Mouse (Mus musculus): Measurements from ENCODE around the gene Gm28048. TPM values are rescaled to one million over a fixed set of nuclear protein-coding genes. Genes with fewer than 3 reads are reported as not detected.

Gm28048 gene
- total and polyA plus RNA-seq, 2 experiments: 13.0 TPM; not detected in 1

- Histone ChIP-seq H3K27ac (replicated peaks; ENCODE audit: insufficient read depth, low read depth, low read length) (peak overlapping the region; percentile 62), H3K4me1 (ENCODE audit: control insufficient read depth, insufficient read depth, low read length) (peaks cover 4% of the 10 kb centered on the region; the same call in 1 of the 2 replicates), H3K4me3 (ENCODE audit: insufficient read depth, low read depth, low read length) (peak overlapping the region; percentile 26; the same call in 1 of the 2 replicates), H3K27me3 (ENCODE audit: control insufficient read depth, insufficient read depth, low read length) (no peaks in the 10 kb centered on the region), H3K36me3 (ENCODE audit: control insufficient read depth, insufficient read depth, low read length) (no peaks in the 10 kb centered on the region), H3K79me2 (ENCODE audit: control insufficient read depth, insufficient read depth, low read length) (no peaks in the 10 kb centered on the region), H3K9ac (ENCODE audit: low read depth, low read length) (peak overlapping the region; percentile 55; the same call in 1 of the 2 replicates)
- DNase-seq (ENCODE audit: extremely low read depth, low read depth, low spot score): peak; percentile 47
- 41% methylated on average over 7 of the region's 7 CpGs for WGBS
- TF ChIP-seq POLR2A (IDR thresholded peaks at IDR 0.05; ENCODE audit: extremely low read depth, insufficient read depth, low read length): no peak
- no peak for TF ChIP-seq CTCF (IDR thresholded peaks at IDR 0.05; ENCODE audit: low read depth, low read length)
Measured at GRCm38 (mm10) chr11:22871628-22872306, 110.1 kb downstream of the Gm28048 start.

GRCm38 (mm10) chr11:22868582-22868981, 113.3 kb downstream of the Gm28048 start:
- H3K4me1 ChIP-seq (ENCODE audit: control insufficient read depth, insufficient read depth, low read length): peaks cover 4% of the 10 kb centered on the region; the same call in 1 of the 2 replicates
- H3K4me3 ChIP-seq (ENCODE audit: insufficient read depth, low read depth, low read length): no peak overlapping the region
- WGBS: 95% methylated on average over 8 of the region's 8 CpGs

DNA sequence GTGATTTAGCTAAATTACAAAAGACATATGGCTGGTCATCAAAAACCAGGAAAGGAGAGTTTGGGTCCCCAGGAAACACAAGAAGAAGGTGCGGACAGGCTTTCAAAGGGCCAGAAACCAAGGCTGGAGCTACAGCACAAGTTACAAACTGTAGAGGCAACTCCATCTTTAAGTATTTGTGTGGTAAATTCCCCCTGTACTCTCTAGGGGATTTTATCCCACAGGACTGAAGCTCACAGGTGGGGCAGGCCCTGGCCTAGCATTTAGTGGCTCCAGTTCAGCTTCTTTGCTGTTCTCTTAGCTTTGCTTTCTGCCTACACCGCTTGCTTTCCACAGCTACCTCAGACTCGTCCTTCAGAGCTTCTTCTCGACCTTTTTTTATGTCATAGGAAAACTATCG, 114.2 kb downstream of the Gm28048 start:
- H3K36me3 ChIP-seq (ENCODE audit: control insufficient read depth, insufficient read depth, low read length): no peaks in the 10 kb centered on the region
- no peak overlapping the region for H3K4me3 ChIP-seq (ENCODE audit: insufficient read depth, low read depth, low read length)
- H3K27me3 ChIP-seq (ENCODE audit: control insufficient read depth, insufficient read depth, low read length): no peaks in the 10 kb centered on the region
- no peak overlapping the region for H3K9ac ChIP-seq (ENCODE audit: low read depth, low read length)
- H3K4me1 ChIP-seq (ENCODE audit: control insufficient read depth, insufficient read depth, low read length): peaks cover under 1% of the 10 kb centered on the region; the same call in 1 of the 2 replicates
- no peak overlapping the region for H3K27ac ChIP-seq (replicated peaks; ENCODE audit: insufficient read depth, low read depth, low read length)
- no peak for DNase-seq (ENCODE audit: extremely low read depth, low read depth, low spot score)
- TF ChIP-seq CTCF (IDR thresholded peaks at IDR 0.05; ENCODE audit: low read depth, low read length) (no peak), POLR2A (IDR thresholded peaks at IDR 0.05; ENCODE audit: extremely low read depth, insufficient read depth, low read length) (no peak)
- no peaks in the 10 kb centered on the region for H3K79me2 ChIP-seq (ENCODE audit: control insufficient read depth, insufficient read depth, low read length)
- WGBS: 90% methylated on average over 5 of the region's 5 CpGs

More at GRCm38 (mm10) chr11:22868582-22868981, 113.3 kb downstream of the Gm28048 start:
- no peak for TF ChIP-seq POLR2A (IDR thresholded peaks at IDR 0.05; ENCODE audit: extremely low read depth, insufficient read depth, low read length)
- no peak for TF ChIP-seq CTCF (IDR thresholded peaks at IDR 0.05; ENCODE audit: low read depth, low read length)
- H3K9ac ChIP-seq (ENCODE audit: low read depth, low read length): no peak overlapping the region
- no peaks in the 10 kb centered on the region for H3K27me3 ChIP-seq (ENCODE audit: control insufficient read depth, insufficient read depth, low read length)
- H3K27ac ChIP-seq (replicated peaks; ENCODE audit: insufficient read depth, low read depth, low read length): no peak overlapping the region
- no peaks in the 10 kb centered on the region for H3K79me2 ChIP-seq (ENCODE audit: control insufficient read depth, insufficient read depth, low read length)
- no peak for DNase-seq (ENCODE audit: extremely low read depth, low read depth, low spot score)
- H3K36me3 ChIP-seq (ENCODE audit: control insufficient read depth, insufficient read depth, low read length): no peaks in the 10 kb centered on the region

DNA sequence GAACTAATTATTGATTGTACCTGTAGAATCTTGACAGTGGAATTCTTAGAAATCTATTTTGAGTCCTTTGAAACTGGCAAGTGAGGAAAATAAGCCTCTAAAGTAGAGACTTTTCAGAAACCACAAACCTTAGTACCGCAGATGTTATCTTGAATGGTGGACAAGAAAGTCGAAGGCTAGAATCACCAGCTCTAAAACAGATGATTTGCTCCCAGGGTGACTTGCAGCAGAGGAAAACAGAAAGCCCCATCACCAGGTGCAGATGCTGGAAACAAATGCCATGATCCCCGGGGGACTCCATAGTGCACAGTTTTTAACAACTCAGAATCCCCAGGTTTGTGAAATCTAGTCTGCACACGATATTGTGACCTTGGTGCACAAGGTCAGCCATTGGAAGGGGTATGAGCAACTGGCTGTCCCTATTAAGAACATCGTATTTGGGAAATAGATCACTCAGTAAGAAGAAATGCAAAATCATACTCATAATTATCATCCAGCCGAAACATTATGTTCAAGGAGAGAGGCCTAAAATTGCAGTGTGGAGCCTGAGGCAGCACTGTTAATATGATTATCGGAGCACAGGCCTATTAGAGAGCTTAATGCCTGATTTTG, 116.1 kb downstream of the Gm28048 start:
- TF ChIP-seq CTCF (IDR thresholded peaks at IDR 0.05; ENCODE audit: low read depth, low read length): no peak
- no peak for TF ChIP-seq POLR2A (IDR thresholded peaks at IDR 0.05; ENCODE audit: extremely low read depth, insufficient read depth, low read length)
- DNase-seq (ENCODE audit: extremely low read depth, low read depth, low spot score): no peak
- no peaks in the 10 kb centered on the region for H3K4me1 ChIP-seq (ENCODE audit: control insufficient read depth, insufficient read depth, low read length)
- no peaks in the 10 kb centered on the region for H3K27me3 ChIP-seq (ENCODE audit: control insufficient read depth, insufficient read depth, low read length)
- H3K27ac ChIP-seq (replicated peaks; ENCODE audit: insufficient read depth, low read depth, low read length): no peak overlapping the region
- H3K4me3 ChIP-seq (ENCODE audit: insufficient read depth, low read depth, low read length): no peak overlapping the region
- H3K79me2 ChIP-seq (ENCODE audit: control insufficient read depth, insufficient read depth, low read length): no peaks in the 10 kb centered on the region
- no peak overlapping the region for H3K9ac ChIP-seq (ENCODE audit: low read depth, low read length)
- 93% methylated on average over 7 of the region's 7 CpGs for WGBS
- H3K36me3 ChIP-seq (ENCODE audit: control insufficient read depth, insufficient read depth, low read length): no peaks in the 10 kb centered on the region

GRCm38 (mm10) chr11:22864305-22865060, 117.4 kb downstream of the Gm28048 start:
- Histone ChIP-seq H3K9ac (ENCODE audit: low read depth, low read length) (no peak overlapping the region), H3K79me2 (ENCODE audit: control insufficient read depth, insufficient read depth, low read length) (no peaks in the 10 kb centered on the region), H3K27ac (replicated peaks; ENCODE audit: insufficient read depth, low read depth, low read length) (no peak overlapping the region), H3K27me3 (ENCODE audit: control insufficient read depth, insufficient read depth, low read length) (no peaks in the 10 kb centered on the region), H3K4me3 (ENCODE audit: insufficient read depth, low read depth, low read length) (no peak overlapping the region), H3K36me3 (ENCODE audit: control insufficient read depth, insufficient read depth, low read length) (no peaks in the 10 kb centered on the region), H3K4me1 (ENCODE audit: control insufficient read depth, insufficient read depth, low read length) (no peaks in the 10 kb centered on the region)
- 75% methylated on average over 8 of the region's 8 CpGs for WGBS
- TF ChIP-seq POLR2A (IDR thresholded peaks at IDR 0.05; ENCODE audit: extremely low read depth, insufficient read depth, low read length): no peak
- no peak for TF ChIP-seq CTCF (IDR thresholded peaks at IDR 0.05; ENCODE audit: low read depth, low read length)
- no peak for DNase-seq (ENCODE audit: extremely low read depth, low read depth, low spot score)
